Comparison of ENCODE assay signal across 8 mouse cellular contexts in genomic region chr11:18878016-18878415, GRCm38 (mm10).
DNase-seq lines count a peak whose midpoint lies in the region; ATAC-seq lines count a peak whose summit lies in the region.

No protein-coding gene starts in this region.

- peak overlapping the region; percentile 44 for H3K4me3 ChIP-seq in lung, embryonic 15.5 days
- H3K4me3 ChIP-seq in embryonic facial prominence, embryonic 15.5 days (replicated peaks): peak overlapping the region; percentile 51
- peak overlapping the region; percentile 29 for H3K4me3 ChIP-seq in intestine, embryonic 14.5 days (ENCODE audit: low read depth, low read length)

- peaks cover 26% of the 10 kb centered on the region for H3K4me1 ChIP-seq in lung, embryonic 15.5 days
- peaks cover 30% of the 10 kb centered on the region for H3K4me1 ChIP-seq in embryonic facial prominence, embryonic 15.5 days
- H3K4me1 ChIP-seq in intestine, embryonic 14.5 days (replicated peaks; ENCODE audit: control insufficient read depth, insufficient read depth, low read length): peaks cover 36% of the 10 kb centered on the region

- DNase-seq in lung, adult 18-20 months: no peak
- peak; percentile 21 to 51 for DNase-seq in adrenal gland, postnatal 36 days
- no peak for DNase-seq in intestine, embryonic 14.5 days (ENCODE audit: low spot score)
- no peak for DNase-seq in urinary bladder, adult 2 months (ENCODE audit: low spot score)
- no peak for DNase-seq in gastrocnemius, postnatal 36 days

- no peaks in the 10 kb centered on the region for H3K36me3 ChIP-seq in lung, embryonic 15.5 days
- H3K36me3 ChIP-seq in embryonic facial prominence, embryonic 15.5 days: no peaks in the 10 kb centered on the region
- peaks cover 27% of the 10 kb centered on the region for H3K36me3 ChIP-seq in intestine, embryonic 14.5 days (ENCODE audit: control insufficient read depth, insufficient read depth, low read length)

- peak overlapping the region; percentile 92 for H3K27ac ChIP-seq in lung, embryonic 15.5 days
- peak overlapping the region; percentile 84 for H3K27ac ChIP-seq in embryonic facial prominence, embryonic 15.5 days (replicated peaks)
- H3K27ac ChIP-seq in intestine, embryonic 14.5 days (ENCODE audit: low read depth): peak overlapping the region; percentile 96

- intact Hi-C loops in gastrocnemius, postnatal 36 days (cut with DNase I): loop anchor here (2.0 to 10.0 kb wide), 4 partner anchors 657 to 1037 kb away; no protein-coding TSS in a partner anchor

- ATAC-seq in lung, embryonic 15.5 days (ENCODE audit: borderline replicate concordance, extremely low read depth, low FRiP score, low TSS enrichment): peak; percentile 19; the same call in 1 of the 2 replicates
- ATAC-seq in embryonic facial prominence, embryonic 15.5 days (ENCODE audit: insufficient number of reproducible peaks, low FRiP score, low TSS enrichment, low read depth): no peak
- ATAC-seq in intestine, embryonic 14.5 days (replicated peaks; ENCODE audit: low FRiP score, low TSS enrichment, low read depth): peak; percentile 1; the same call in 1 of the 2 replicates
- ATAC-seq in megakaryocyte progenitor cell, adult 5-6 weeks (replicated peaks; ENCODE audit: poor library complexity): peak; percentile 27

- H3K4me2 ChIP-seq in lung, embryonic 15.5 days: peak overlapping the region; percentile 69
- H3K4me2 ChIP-seq in embryonic facial prominence, embryonic 15.5 days (replicated peaks): peak overlapping the region; percentile 86
- H3K4me2 ChIP-seq in intestine, embryonic 14.5 days (ENCODE audit: low read length): peak overlapping the region; percentile 80

- peaks cover 14% of the 10 kb centered on the region; the same call in 1 of the 2 replicates for H3K27me3 ChIP-seq in lung, embryonic 15.5 days
- peaks cover 30% of the 10 kb centered on the region for H3K27me3 ChIP-seq in embryonic facial prominence, embryonic 15.5 days
- H3K27me3 ChIP-seq in intestine, embryonic 14.5 days (replicated peaks; ENCODE audit: control insufficient read depth, insufficient read depth, low read length): no peaks in the 10 kb centered on the region

- no peaks in the 10 kb centered on the region for H3K9me3 ChIP-seq in lung, embryonic 15.5 days
- H3K9me3 ChIP-seq in embryonic facial prominence, embryonic 15.5 days (replicated peaks): no peaks in the 10 kb centered on the region
- H3K9me3 ChIP-seq in intestine, embryonic 14.5 days (ENCODE audit: control insufficient read depth, low read length): no peaks in the 10 kb centered on the region

- WGBS in lung, embryonic 15.5 days: under 1% methylated on average over 18 of the region's 18 CpGs
- WGBS in embryonic facial prominence, embryonic 15.5 days: 1% methylated on average over 18 of the region's 18 CpGs
- 1% methylated on average over 18 of the region's 18 CpGs for WGBS in intestine, embryonic 14.5 days

- H3K9ac ChIP-seq in lung, embryonic 15.5 days: peak overlapping the region; percentile 34
- H3K9ac ChIP-seq in embryonic facial prominence, embryonic 15.5 days: peak overlapping the region; percentile 48
- H3K9ac ChIP-seq in intestine, embryonic 14.5 days (ENCODE audit: low read length): peak overlapping the region; percentile 59

Comparison
In these comparisons a context has a peak if more than half of its experiments do, and no peak if none do; other contexts are left out.
1. DNase-seq: peak in adrenal gland, postnatal 36 days (2 of 2); none in lung, adult 18-20 months (0 of 2), intestine, embryonic 14.5 days (single experiment), urinary bladder, adult 2 months (single experiment) and gastrocnemius, postnatal 36 days (0 of 2).
2. Peak in every context shown above with its lines, with median percentiles within 50 percentile points of each other: H3K27ac ChIP-seq, H3K4me2 ChIP-seq, H3K4me3 ChIP-seq and H3K9ac ChIP-seq.